Mouse (Mus musculus) induced T-regulatory cell, adult 2 months (primary cell): Measurements from ENCODE around the gene Acss2.

Experiments
- DNase-seq: peaks from one replicate; pipeline ENCODE4 v3.0.0-alpha.2; 2012; ENCODE audit warnings: low read depth

Gene Acss2

DNA sequence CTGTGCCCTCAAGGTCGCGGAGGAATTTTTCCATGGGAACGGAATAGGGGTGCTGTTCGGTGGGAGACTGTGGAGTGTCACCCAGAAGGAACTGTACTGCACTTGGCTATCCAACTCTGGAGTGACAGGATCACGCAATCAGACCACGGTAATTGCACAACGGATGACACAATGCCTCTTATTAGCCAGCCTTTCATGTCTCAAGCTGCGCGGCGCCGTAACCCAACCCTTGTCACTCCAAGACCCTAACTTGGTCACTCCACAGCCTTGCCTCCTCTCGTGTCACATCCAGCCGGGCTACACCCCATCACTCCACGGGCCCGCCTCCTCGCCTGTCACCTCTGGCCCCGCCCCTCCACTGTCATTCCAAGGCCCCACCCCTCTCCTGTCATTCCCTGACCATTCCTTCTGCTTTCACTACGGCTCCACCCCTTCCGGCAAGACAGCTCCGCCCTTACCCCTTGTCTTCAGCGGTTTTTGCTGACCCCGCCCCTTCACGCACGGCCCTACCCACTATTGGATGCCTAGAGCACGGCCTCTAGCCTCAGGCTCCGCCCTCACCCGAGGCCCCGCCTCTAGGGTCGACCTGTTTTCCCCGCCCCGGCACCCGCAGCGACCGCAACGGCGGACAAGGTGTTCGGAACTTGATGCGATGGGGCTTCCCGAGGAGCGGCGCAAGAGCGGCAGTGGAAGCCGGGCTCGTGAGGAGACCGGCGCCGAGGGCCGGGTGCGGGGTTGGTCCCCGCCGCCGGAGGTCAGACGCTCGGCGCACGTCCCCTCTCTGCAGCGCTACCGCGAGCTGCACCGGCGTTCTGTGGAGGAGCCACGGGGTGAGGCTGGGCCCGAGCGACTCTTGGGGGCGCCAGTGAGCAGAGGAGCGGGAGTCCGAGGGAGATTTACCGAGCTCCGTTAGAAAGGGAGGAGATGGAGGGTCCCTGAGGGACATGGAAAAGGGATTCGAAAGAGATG, at the start of gene Acss2, which contains the start of gene Ggt7:
Acss2 (plus strand) TSS at position 494 of the 969 bp plus-strand sequence.
Ggt7 (minus strand) TSS at position 783 of the 969 bp plus-strand sequence.
- peak; percentile 99 for DNase-seq

DNA sequence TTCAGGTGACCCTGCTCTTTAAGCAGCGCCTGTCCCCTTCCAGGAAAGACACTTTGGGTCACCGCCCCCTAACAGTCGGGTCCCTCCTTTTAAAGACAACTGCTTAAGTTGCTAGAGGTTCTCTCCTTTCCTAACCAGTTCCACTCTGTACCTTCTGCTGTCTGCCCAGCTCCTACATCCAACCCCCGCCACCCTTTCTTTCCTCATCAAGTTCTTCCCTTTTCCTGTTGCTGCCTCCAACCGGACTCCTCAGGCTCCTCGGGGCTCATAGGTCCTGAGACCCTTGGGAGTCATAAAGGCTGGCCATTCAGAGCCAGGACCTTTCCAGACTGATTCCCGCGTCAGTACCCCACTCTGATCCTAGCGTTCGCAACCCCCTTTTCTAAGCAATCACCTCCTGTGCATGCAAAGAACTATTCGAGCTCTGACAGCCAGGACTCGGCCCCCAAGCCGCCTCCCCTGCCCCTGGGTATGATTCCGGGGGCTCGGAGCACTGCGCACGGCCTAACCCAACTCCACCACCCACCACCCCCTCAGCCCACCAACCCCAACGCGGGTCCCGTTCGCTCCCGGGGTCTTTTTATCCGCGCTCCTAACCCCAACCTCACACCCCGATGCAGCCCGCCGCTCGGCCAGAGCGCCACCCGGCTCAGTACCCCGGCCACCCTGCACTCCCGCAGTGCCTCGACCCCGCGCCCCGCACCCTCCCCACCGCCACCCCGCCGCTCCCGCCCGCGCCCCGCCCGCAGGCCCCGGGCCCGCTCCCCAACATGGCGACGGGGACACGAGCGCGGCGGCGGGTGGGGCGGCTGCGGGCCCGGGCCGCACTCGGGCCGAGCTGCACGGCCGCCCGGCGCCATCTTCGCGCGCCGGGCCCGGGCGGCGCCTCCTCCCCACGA, 44.8 kb upstream of the Acss2 start:
- DNase-seq: peak; percentile 62

DNA sequence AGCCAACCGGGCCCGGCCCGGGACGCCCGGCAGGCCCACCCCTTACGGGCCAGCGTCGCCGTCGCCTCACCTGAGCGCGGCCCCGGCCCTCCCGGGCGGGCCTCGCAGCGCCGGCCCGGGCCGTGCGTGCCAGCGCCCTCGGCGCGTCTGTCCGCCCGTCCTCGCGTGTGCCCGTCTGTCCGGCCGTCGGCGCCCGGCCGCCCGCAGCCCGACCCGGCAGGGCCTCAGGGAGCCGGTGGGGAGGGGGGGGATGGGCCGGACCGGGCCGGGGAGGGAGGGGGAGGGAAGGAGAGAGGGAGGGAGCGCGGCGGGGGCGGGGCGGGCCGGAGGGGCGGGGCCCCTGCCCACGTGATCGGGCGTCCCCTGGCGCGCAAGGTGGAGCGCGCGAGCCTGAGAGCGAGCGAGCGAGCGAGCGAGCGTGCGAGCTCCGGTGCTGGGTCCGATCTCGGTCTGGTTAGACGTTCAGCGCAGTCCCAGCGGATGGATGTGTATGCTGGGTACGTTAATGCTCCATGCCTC, 44.1 kb upstream of the Acss2 start, which contains the start of gene Ncoa6:
Ncoa6 (minus strand) TSS at position 325 of the 519 bp plus-strand sequence.
- peak; percentile 88 for DNase-seq

DNA sequence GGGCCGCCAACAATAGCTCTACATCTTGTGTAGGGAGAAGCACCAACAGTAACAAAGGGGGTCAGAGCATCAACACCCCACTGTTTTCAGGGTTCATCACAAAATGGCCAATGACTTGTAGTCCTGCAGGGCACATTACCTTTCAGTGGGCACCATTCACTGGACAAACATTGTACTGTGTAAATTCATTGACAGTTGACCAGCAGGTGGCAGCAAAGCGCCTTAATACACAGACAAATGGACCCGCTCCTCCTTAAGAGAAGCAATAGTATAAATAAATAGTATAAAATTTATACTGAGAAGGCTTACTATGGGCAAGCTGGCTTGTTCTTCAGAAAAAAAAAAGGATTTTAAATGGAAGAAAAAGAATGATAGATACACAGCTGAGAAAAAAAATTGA, 35.7 kb upstream of the Acss2 start:
- peak; percentile 85 for DNase-seq

DNA sequence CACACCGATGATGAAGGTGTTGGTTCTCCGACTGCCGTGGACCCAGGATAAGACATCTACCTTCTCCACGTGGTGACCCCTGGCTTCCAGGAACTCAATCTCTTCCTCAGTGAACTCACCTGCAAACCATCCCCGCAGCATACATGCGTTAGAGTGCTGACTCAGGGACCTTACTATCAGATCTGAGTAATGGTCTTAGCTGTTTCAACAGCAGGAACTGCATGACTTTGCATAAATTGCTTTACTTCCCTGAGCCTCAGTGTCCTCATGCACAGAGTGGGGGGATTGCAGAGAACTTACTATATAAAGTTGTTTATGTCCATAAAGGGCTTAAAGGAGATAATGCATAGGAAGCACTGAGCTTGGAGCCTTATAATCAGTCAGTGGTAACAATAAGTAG, 26.8 kb upstream of the Acss2 start:
- no peak for DNase-seq

DNA sequence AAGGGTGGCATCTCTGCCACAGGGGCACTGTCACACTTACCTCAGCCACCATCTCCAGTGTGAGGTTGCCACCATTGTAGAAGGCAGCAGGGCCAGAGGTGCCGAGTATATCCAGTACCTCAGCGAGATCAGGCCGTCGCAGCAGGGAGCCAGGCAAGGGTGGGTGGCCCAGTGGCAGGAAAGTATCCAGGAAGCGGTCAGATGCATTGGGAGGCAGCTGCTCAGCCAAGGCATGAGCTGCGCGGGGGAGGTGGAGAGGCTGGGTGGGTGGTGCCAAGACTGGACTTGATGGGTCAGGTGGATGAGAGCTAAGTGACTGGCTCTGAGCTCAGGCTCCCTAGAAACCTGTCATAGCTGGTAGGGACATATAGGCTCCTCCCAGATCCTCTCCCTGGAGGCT, 15.2 kb upstream of the Acss2 start:
- DNase-seq: no peak

DNA sequence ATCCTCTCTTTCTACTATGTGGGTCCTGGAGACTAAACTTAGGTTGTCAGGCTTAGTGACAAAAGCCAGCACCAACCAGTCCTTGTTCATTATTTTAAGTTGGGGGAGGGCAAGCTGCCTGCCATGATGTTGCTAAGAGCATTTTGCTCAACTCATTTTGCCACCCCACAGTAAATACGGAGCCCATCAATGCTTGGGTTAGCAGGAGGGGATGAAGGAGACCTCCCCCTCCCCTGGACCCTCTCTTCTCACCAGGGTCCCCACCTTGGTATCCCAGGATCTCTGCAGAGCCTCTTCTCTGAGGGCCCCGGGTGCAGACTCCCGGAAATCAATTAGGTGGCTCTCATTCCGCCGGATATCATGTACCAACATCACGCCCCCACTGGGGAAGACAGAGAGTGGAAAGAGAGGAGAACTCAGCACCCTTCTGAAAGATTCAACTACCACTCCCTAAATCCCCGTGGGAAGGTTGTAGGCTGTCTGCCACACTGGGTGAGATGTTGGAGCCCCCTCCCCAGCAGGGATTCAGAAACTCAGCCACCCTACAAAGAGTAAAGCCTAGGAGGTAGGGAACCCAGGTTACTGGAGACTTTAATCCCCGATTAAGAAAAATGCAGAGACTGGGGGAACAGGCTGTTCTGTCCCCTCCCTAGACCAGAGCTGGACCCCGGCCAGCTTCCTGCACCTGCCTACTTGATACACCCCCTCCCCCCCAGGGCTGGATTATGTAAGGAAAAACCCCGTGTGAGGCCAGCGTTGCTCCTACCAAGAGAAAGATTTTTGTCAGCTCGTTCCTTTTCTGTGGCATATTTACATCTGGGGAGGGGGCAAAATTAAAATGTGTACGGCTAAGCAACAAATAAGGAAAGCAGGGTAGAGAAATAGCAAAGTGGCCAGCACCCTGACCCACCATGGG, 13.1 kb upstream of the Acss2 start:
- DNase-seq: no peak

DNA sequence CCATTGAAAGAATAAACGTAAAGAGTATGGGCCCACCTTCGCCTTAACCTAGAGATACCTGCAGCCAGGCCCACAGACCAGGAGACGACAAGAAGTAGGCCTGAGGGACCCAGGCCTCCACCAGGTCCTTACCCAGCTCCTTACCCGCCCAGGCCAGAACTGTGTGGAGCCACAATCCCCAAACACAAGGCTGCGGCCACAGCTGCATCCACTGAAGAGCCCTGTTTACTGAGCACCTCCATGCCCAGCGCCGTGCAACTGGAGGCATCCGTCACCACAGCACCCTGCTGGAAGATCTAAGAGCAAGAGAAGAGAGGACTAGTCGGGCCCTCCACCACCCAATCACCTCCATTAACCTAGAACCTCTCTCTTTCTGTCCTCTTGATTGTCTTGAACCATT, 11.9 kb upstream of the Acss2 start:
- no peak for DNase-seq

DNA sequence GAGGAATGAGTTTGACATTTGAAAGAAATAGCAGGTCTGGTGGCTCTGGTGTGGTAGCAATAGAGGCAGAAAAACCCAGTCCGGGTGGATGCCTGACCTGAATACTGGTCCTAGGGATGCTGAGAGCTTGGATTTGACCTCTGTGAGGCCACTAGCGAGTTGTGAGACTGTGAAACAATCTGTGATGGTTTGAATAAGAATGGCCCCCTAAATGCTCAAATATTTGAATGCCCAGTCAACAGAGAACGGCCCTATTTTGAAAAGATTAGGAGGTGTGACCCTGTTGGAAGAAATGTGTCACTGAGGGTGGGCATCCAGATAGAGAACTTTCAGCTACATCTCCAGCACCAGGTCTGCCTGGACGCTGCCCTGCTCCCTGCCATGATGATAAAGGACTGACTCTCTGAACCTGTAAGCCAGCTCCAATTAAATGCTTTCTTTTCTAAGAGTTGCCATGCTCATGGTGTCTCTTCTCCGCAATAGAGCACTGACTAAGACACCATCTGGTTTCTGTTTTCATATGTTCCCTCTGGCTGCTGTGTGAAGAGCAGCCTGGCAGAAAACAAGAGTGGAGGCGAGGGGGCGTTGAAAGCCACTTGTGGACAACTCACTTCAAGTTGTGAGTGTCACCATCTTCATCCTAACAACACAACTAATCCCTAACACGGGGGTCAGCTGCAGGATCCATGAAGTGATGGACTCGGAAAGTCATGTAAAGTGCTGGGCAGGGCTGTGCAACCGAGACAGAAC, 9.9 kb upstream of the Acss2 start:
- DNase-seq: no peak

DNA sequence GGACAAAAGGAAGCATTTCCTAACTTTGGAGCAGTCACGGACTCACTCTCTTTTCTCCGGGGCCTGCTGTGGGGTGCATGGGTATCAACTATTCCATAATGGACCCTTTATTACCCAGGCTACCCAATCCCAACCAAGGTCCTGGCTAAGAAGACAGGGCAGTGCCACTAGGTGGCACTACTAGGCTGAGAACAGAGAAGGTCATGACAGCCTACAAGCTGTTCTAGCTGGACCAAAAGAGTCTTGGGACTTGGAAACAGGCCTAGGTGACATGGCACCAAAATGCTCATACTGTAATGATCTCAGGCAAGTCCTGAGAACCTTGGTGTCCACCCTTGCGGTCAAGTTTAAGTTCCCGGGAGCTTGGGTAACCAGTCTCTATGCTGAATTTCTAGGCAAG, 5.3 kb upstream of the Acss2 start:
- DNase-seq: peak; percentile 83

DNA sequence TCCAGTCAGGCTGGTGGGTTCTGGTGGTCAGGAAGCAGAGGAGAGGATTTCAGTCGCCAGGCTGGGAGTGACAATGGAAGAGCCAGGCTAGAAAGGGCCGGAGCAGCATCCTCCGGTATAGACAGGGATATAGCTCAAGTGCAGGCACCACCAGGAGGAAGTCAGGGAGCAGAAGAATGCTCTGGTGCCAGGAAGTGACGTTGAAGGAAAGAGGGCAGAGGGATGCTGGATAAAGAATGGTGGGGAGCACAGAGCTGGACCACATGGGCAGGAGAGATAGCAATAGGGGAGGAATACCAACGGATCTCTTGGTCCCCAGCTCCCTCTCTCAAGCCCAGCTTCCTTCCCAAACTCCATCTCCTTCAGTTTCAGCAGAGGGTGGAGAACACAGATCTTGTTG, 4.2 kb upstream of the Acss2 start:
- DNase-seq: peak; percentile 19

DNA sequence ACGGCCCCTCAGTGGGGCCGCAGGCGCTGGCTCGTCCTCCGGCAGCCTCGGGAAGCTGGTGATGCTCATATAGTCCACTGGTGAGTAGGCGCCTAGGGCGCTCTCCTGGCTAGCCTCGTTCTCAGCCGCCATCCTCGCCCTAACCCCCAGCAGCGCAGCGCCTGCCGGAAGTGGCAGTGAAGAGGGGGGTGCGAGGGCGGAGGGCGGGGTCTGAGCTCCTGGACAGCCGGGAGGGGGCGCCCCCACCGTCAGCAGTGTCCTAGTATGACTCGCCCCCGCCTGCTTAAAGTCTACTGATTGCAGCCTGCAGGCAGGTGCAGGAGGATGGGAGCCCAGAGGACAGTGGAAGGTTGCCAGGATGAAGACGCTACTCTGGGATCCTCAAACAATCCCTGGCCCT, 3.1 kb upstream of the Acss2 start:
- peak; percentile 91 for DNase-seq

DNA sequence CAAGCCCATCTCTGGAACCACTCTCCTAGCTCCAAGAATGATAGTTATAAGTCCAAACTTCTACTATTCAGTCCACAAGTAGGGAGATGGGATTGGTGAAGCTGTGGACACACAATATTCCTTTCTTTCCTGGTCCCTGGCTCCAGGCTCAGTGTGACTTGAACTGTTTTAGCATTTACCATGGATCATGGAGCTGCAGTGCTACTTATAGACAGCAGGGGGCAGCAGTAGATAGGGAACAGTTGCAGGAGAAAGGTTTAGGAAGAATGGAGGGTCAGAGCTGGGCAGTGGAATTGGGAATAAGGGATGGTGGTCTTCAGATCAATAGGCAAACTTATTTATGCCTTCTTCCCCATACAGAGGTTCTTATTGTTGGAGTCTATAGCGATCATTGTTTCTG, 1.8 kb upstream of the Acss2 start:
- peak; percentile 83 for DNase-seq

DNA sequence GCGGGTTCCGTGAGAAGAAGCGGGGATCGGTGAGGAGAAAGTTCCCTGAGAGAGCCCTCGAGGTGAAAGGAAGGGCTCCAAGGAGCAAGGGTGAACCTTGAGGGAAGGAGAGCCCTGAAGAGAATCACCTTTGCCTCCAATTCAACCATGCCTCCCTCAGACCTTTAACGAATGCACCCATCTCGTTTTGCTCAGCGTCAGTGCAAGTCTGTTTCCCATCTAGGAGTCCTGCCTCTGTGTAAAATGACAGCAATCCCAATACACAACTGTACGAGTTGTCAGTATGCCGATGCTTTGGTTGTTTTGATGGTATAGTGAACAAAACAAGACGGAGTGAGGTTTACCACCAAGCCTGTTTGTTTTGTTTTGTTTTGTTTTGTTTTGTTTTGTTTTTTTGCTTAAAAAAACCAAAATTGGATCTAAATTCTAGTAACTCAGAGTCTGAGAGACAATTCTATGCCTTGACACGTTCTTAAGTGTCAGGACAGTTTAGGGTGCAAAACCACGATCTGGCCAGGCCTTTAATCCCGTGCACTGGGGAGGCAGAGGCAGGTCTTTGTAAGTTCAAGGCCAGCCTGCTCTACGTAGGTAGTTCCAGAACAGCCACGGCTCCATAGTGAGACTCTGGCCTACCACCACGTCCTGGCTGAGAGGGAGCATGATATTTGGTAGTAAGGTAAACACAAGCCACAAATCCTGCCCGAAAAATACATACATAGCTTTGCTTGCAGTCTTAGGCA, 953 bp downstream of the Acss2 start:
- peak; percentile 64 for DNase-seq

DNA sequence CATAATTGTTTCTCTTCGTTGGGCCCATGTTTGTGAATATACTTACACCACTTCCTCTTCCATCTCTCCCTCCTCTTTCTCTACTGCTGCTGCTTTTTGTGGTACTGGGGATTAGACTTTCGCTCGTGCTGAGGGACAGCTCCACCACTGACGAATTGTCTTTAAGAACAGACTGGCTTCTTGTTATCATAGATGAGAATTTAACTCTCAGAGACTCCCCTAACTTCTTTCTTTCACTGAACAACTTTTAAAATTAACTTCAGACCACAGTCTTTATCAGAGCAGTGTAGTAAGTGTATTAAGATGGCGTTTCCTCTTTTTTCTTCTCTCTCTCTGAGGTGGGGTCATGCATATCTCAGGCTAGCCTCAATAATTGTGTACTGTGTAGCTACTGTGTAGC, 6.0 kb downstream of the Acss2 start:
- no peak for DNase-seq

DNA sequence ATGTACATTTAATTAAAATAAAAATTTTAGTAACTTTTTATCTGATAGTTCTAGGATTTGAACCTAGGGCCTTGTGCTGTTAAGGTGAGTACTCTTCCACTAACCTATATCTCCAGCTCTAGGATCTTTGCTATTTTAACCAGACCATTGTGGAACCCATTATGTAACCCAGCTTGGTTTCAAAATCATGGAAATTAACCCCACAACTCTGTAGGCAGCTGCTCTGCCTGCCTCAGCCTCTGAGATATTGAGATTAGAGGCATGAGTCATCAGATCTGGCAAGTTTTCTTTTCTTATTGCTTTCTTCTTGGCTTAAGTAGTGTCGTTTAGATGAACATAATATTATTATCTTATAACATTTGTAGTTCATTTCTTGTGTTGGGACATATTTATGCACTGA, 6.6 kb downstream of the Acss2 start:
- no peak for DNase-seq

DNA sequence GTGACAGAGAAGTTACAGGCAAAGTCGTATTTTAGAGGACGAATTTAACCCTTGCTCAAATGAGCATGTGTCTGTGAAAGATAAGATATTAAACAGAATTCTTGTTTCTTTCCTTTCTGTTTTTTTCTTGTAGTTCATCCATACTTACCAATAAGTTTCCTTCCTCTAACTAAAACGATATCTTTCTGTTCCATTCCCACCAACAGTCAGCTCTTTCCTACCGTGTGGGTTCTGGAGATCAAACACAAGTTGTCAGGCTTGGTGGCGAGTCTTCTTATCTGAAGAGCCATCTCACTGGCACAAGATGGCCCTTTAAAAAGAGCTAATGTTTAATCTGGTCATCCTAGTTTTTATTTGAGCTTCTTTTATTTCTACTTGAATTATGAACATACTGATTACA, 9.6 kb downstream of the Acss2 start:
- no peak for DNase-seq

DNA sequence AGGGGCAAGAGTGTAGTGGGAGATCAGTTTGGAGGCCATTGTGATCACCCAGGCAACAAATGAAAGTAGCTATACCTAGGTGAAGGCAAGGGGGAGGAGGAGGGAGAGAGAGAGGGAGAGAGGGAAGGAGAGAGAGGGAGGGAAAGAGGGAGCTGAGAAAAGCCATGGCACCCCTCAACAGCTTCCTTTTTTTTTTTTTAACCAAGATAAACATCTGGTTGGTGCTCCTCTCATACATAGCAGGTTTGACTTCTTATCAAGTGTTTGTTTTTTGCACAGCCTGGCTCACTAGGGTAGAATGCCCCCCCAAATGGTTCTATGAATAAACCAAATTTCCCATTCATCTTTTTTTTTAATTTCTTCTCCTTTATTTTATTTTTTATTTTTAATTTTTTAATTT, 18.5 kb downstream of the Acss2 start:
- no peak for DNase-seq

DNA sequence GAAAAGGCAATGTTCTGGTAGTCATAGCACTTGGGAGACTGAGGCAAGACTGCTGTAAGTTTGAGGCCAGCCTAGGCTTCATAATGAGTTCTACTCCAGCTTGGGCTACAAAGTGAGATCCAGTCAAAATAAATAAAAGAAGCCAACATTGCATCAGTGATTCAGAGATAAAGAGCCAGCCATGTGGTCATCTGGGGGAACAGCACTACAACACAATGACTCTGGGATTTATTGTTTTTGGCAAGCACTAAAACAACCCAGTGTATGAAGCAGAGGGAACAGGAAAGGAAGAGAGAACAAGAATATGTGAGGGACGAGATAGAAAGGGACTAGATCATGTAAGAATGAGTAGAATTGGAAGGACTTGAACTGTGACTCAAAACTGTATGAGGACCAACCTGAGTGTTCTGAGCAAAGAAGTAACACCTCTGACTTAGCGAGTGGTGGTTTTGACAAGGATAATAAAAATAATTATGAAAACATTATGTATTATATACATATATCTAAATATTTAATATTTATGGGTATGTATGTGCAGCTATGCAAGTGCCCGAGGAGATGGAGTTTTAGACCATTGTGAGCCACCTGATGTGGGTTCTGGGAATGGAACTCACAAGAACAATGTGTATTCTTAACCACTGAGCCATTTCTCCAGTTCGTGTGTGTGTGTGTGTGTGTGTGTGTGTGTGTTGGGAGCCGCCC, 20.2 kb downstream of the Acss2 start:
- peak; percentile 72 for DNase-seq
